ENCODE assay signal across 9 mouse cellular contexts in the genomic region with DNA sequence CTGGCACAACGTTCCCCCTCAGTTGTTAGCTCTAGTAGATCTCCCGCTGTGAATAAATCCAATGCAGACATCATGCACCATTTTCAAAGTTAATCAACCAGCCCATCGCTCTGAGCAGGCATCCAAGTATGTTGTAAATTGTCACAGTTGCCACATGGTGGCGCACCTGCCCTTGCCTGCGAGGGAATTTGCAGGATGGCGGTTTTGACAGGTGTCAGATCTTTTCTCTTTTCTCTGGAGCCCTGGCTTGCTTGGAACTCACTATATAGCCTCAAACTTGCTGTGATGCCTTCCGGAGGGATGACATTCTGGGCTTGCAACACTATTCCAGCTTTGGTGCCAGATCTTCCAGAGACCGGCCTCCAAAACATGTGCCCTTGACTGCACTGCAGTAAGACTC. TPM values are rescaled to one million over a fixed set of nuclear protein-coding genes. Genes with fewer than 3 reads are reported as not detected.
DNase-seq lines count a peak whose midpoint lies in the region; ATAC-seq and TF ChIP-seq lines count a peak whose summit lies in the region.
"Had no signal": no experiment of that assay in that cellular context is flagged by ENCODE, and none has a peak within 500 bp of the region (broad histone marks: within the 10 kb centered on the region; RNA-seq: fewer than 3 reads in every experiment).

No protein-coding gene starts in this region.

- H3K4me3 ChIP-seq in heart, postnatal 0 days (ENCODE audit: low read depth, low read length), result no peak overlapping the region
- no peak overlapping the region for H3K4me3 ChIP-seq in thymus, adult 2 months (ENCODE audit: control insufficient read depth, insufficient read depth, low read length)
- H3K4me3 ChIP-seq in hindbrain, embryonic 14.5 days (replicated peaks; ENCODE audit: low read length), result no peak overlapping the region
- H3K4me3 ChIP-seq: limb, embryonic 15.5 days had no signal

- H3K27ac ChIP-seq in heart, postnatal 0 days (ENCODE audit: low read depth), result no peak overlapping the region
- H3K27ac ChIP-seq in thymus, adult 2 months (ENCODE audit: control insufficient read depth, insufficient read depth, low read length), result no peak overlapping the region
- H3K27ac ChIP-seq in hindbrain, embryonic 14.5 days, result no peak overlapping the region
- H3K27ac ChIP-seq: limb, embryonic 15.5 days had no signal

- no peaks in the 10 kb centered on the region for H3K4me1 ChIP-seq in heart, postnatal 0 days (ENCODE audit: control insufficient read depth, insufficient read depth)
- no peaks in the 10 kb centered on the region for H3K4me1 ChIP-seq in thymus, adult 2 months (replicated peaks; ENCODE audit: control insufficient read depth, insufficient read depth, low read length)
- H3K4me1 ChIP-seq in hindbrain, embryonic 14.5 days (replicated peaks; ENCODE audit: control insufficient read depth, insufficient read depth, low read length), result peaks cover 1% of the 10 kb centered on the region

- no peak overlapping the region for H3K9ac ChIP-seq in heart, postnatal 0 days (replicated peaks; ENCODE audit: low read depth, low read length)
- H3K9ac ChIP-seq in hindbrain, embryonic 14.5 days, result no peak overlapping the region
- H3K9ac ChIP-seq: limb, embryonic 15.5 days had no signal

- peak; percentile 86 for TF ChIP-seq CTCF in heart, postnatal 0 days (IDR thresholded peaks at IDR 0.05; ENCODE audit: low read depth)
- peak; percentile 49; the same call in 1 of the 2 replicates for TF ChIP-seq CTCF in thymus, adult 2 months (IDR thresholded peaks at IDR 0.05; ENCODE audit: borderline replicate concordance, control insufficient read depth, extremely low read depth, insufficient read depth, low read length, poor library complexity)

- WGBS in heart, postnatal 0 days, result 10% methylated on average over 8 of the region's 8 CpGs
- 15% methylated on average over 8 of the region's 8 CpGs for WGBS in thymus, adult 2 months
- WGBS in hindbrain, embryonic 14.5 days, result 9% methylated on average over 8 of the region's 8 CpGs

- no peak for TF ChIP-seq EP300 in heart, postnatal 0 days (IDR thresholded peaks at IDR 0.05; ENCODE audit: low read depth)

- TF ChIP-seq POLR2A in thymus, adult 2 months (IDR thresholded peaks at IDR 0.05; ENCODE audit: control insufficient read depth, extremely low read depth, insufficient read depth, low read length, poor library complexity), result no peak

- no peaks in the 10 kb centered on the region for H3K36me3 ChIP-seq in heart, postnatal 0 days (replicated peaks; ENCODE audit: control insufficient read depth, insufficient read depth, low read length)
- no peaks in the 10 kb centered on the region for H3K36me3 ChIP-seq in thymus, adult 2 months (ENCODE audit: control insufficient read depth, insufficient read depth, low read length)
- H3K36me3 ChIP-seq in hindbrain, embryonic 14.5 days (replicated peaks; ENCODE audit: control insufficient read depth, insufficient read depth), result no peaks in the 10 kb centered on the region
- H3K36me3 ChIP-seq: limb, embryonic 15.5 days had no signal

- no peak overlapping the region for H3K4me2 ChIP-seq in heart, postnatal 0 days (ENCODE audit: low read depth, low read length)
- no peak overlapping the region for H3K4me2 ChIP-seq in hindbrain, embryonic 14.5 days (replicated peaks)
- H3K4me2 ChIP-seq: limb, embryonic 15.5 days had no signal

- H3K9me3 ChIP-seq in heart, postnatal 0 days (replicated peaks; ENCODE audit: control insufficient read depth, low read length), result no peaks in the 10 kb centered on the region
- no peaks in the 10 kb centered on the region for H3K9me3 ChIP-seq in hindbrain, embryonic 14.5 days (ENCODE audit: control insufficient read depth, low read length)
- H3K9me3 ChIP-seq: limb, embryonic 15.5 days had no signal

- no peak for DNase-seq in heart, postnatal 0 days (ENCODE audit: low spot score)
- no peak for DNase-seq in heart, adult 8-10 months (ENCODE audit: low spot score)
- DNase-seq in thymus, adult 2 months, result peak; percentile 52
- no peak for DNase-seq in thymus, adult 18-20 months
- DNase-seq in cerebellum, adult 11-12 months, result peak; percentile 65
- peak; percentile 88 for DNase-seq in hindbrain, embryonic 14.5 days (ENCODE audit: low spot score)
- peak; percentile 34 for DNase-seq in lung, postnatal 36 days
- DNase-seq in thymus, postnatal 36 days, result peak; percentile 42 to 45

- peaks cover 61% of the 10 kb centered on the region for H3K27me3 ChIP-seq in heart, postnatal 0 days (ENCODE audit: control insufficient read depth, insufficient read depth, low read length)
- H3K27me3 ChIP-seq in thymus, adult 2 months (ENCODE audit: control insufficient read depth, insufficient read depth, low read length), result peaks cover 2% of the 10 kb centered on the region; the same call in 1 of the 2 replicates
- peaks cover 16% of the 10 kb centered on the region for H3K27me3 ChIP-seq in hindbrain, embryonic 14.5 days (ENCODE audit: control insufficient read depth, insufficient read depth, low read length)

- ATAC-seq in heart, postnatal 0 days (ENCODE audit: insufficient read depth, low read depth), result no peak
- no peak for ATAC-seq in hindbrain, embryonic 14.5 days (ENCODE audit: low FRiP score)

RNA-seq across cellular contexts. Expression of a gene that starts 27.8 kb away (rescaled TPM):
- total RNA-seq in heart, postnatal 0 days (2014; rRNA removed; ENCODE audit: low replicate concordance), result 32.6 and 87.4 TPM in 2 replicates
- polyA plus RNA-seq in heart, postnatal 0 days (2015; fragmentation: Nextera tagmentation; extraction: Ambion mirVana), result 15.9 and 17.1 TPM in 2 replicates
- 10 to 100 TPM; 65.9 to 72.3 (median 69.9) TPM for total RNA-seq in heart, adult 8-10 months (2022)
- polyA plus RNA-seq in thymus, adult 2 months (2012; rRNA removed), result 152 and 164 TPM in 2 replicates
- 26.3 and 28.9 TPM in 2 replicates for polyA plus RNA-seq in hindbrain, embryonic 14.5 days (2014; fragmentation: Nextera tagmentation; extraction: Ambion mirVana)

Comparison
In these comparisons a context has a peak if more than half of its experiments do, and no peak if none do; other contexts are left out.
1. DNase-seq: peak in thymus, adult 2 months (single experiment), cerebellum, adult 11-12 months (single experiment), hindbrain, embryonic 14.5 days (single experiment), lung, postnatal 36 days (single experiment) and thymus, postnatal 36 days (2 of 2); none in heart, postnatal 0 days (single experiment), heart, adult 8-10 months (single experiment) and thymus, adult 18-20 months (0 of 2).